Mouse (Mus musculus) lung, postnatal 0 days (tissue): ENCODE measurements around the gene Thrb. TPM values are rescaled to one million over a fixed set of nuclear protein-coding genes. Genes with fewer than 3 reads are reported as not detected.

Experiments used
- ATAC-seq: fragments of 200-750 bp; cut with Nextera tagmentation; 2 replicates; pipeline ENCODE4 v1.8.0; 2017; ENCODE audit warnings: moderate library complexity
- DNase-seq: peaks from one replicate; pipeline ENCODE4 v3.0.0-alpha.2; 2016; ENCODE audit warnings: low spot score
- H3K27ac ChIP-seq: fragments of 300-500 bp; sonication (generic); 2 replicates; pipeline ENCODE4 v1.5.1; 2014; ENCODE audit warnings: antibody characterized with exemption, mild to moderate bottlenecking, low read length, mixed read lengths
- H3K27me3 ChIP-seq: fragments of 300-500 bp; sonication (generic); replicated peaks from 2 replicates; pipeline ENCODE4 v1.6.1; 2014; ENCODE audit warnings: low read length, mixed read lengths; ENCODE audit not compliant: insufficient read depth
- H3K36me3 ChIP-seq: fragments of 300-500 bp; sonication (generic); 2 replicates; pipeline ENCODE4 v1.6.1; 2014; ENCODE audit warnings: low read length, mixed read lengths; ENCODE audit not compliant: insufficient read depth
- H3K4me1 ChIP-seq: fragments of 300-500 bp; sonication (generic); 2 replicates; pipeline ENCODE4 v1.6.1; 2014; ENCODE audit warnings: antibody characterized with exemption, low read depth, low read length, mixed read lengths; ENCODE audit not compliant: insufficient read depth
- H3K4me2 ChIP-seq: fragments of 300-500 bp; sonication (generic); replicated peaks from 2 replicates; pipeline ENCODE4 v1.6.1; 2014; ENCODE audit warnings: low read depth, mild to moderate bottlenecking, low read length, moderate library complexity, mixed read lengths
- H3K4me3 ChIP-seq: fragments of 300-500 bp; sonication (generic); 2 replicates; pipeline ENCODE4 v1.5.1; 2014; ENCODE audit warnings: low read depth, low read length
- H3K9ac ChIP-seq: fragments of 300-500 bp; sonication (generic); replicated peaks from 2 replicates; pipeline ENCODE4 v1.6.1; 2014; ENCODE audit warnings: low read depth, mild to moderate bottlenecking
- H3K9me3 ChIP-seq: fragments of 300-500 bp; sonication (generic); 2 replicates; pipeline ENCODE4 v1.6.1; 2016; ENCODE audit warnings: low read length, mixed read lengths
- CTCF ChIP-seq: IDR thresholded peaks from 2 replicates; pipeline ENCODE4 v1.5.1; 2016; ENCODE audit warnings: antibody characterized with exemption, mild to moderate bottlenecking
- EP300 ChIP-seq: IDR thresholded peaks from 2 replicates; pipeline ENCODE4 v1.6.1; 2016; ENCODE audit warnings: antibody characterized with exemption, mild to moderate bottlenecking, control low read depth
- WGBS: fragments of 180-500 bp; shearing (Covaris S2); extraction: QIAGEN DNeasy Blood & Tissue Kit; methylation state at CpG from one replicate; pipeline ENCODE4 v1.1.7; 2014; 5-methylcytosine and 5-hydroxymethylcytosine counted together
- polyA plus RNA-seq: library from polyadenylated mRNA; unstranded; fragments of >200 nt; fragmentation: Nextera tagmentation; extraction: Ambion mirVana; gene quantifications from 2 replicates; pipeline ENCODE4 v1.2.1, GENCODE M21; 2015

Gene Thrb
- polyA plus RNA-seq, 1 experiment from 2014 or later, result 2.8 TPM

GRCm38 (mm10) chr14:17695526-17695925 is 35.5 kb downstream of the Thrb start:
- no peak overlapping the region for H3K4me3 ChIP-seq
- no peak for TF ChIP-seq EP300
- no peak for TF ChIP-seq CTCF
- H3K4me1 ChIP-seq, result no peaks in the 10 kb centered on the region
- H3K27me3 ChIP-seq, result no peaks in the 10 kb centered on the region
- H3K9me3 ChIP-seq, result no peaks in the 10 kb centered on the region
- no peaks in the 10 kb centered on the region for H3K36me3 ChIP-seq
- H3K4me2 ChIP-seq, result no peak overlapping the region
- no peak overlapping the region for H3K27ac ChIP-seq
- 78% methylated on average over 4 of the region's 4 CpGs for WGBS
- no peak overlapping the region for H3K9ac ChIP-seq
- DNase-seq, result no peak
- ATAC-seq, result no peak

- no peaks in the 10 kb centered on the region for H3K36me3 ChIP-seq
- no peak overlapping the region for H3K27ac ChIP-seq
- 63% methylated on average over 9 of the region's 9 CpGs for WGBS
- no peak overlapping the region for H3K4me2 ChIP-seq
- ATAC-seq (no peak), DNase-seq (no peak)
- TF ChIP-seq EP300 (no peak), CTCF (no peak)
- H3K9ac ChIP-seq, result no peak overlapping the region
- H3K4me1 ChIP-seq, result no peaks in the 10 kb centered on the region
- no peaks in the 10 kb centered on the region for H3K27me3 ChIP-seq
- H3K9me3 ChIP-seq, result no peaks in the 10 kb centered on the region
- H3K4me3 ChIP-seq, result no peak overlapping the region
Observed at GRCm38 (mm10) chr14:17697920-17698632, 38.0 kb downstream of the Thrb start.

GRCm38 (mm10) chr14:17700228-17700627 is 40.2 kb downstream of the Thrb start:
- WGBS, result 71% methylated on average over 3 of the region's 3 CpGs
- no peak for DNase-seq
- no peaks in the 10 kb centered on the region for H3K4me1 ChIP-seq
- H3K9ac ChIP-seq, result no peak overlapping the region
- H3K4me3 ChIP-seq, result no peak overlapping the region
- H3K36me3 ChIP-seq, result no peaks in the 10 kb centered on the region
- no peak for TF ChIP-seq EP300
- no peak for ATAC-seq
- H3K4me2 ChIP-seq, result no peak overlapping the region
- no peaks in the 10 kb centered on the region for H3K9me3 ChIP-seq
- H3K27me3 ChIP-seq, result no peaks in the 10 kb centered on the region
- H3K27ac ChIP-seq, result no peak overlapping the region

DNA sequence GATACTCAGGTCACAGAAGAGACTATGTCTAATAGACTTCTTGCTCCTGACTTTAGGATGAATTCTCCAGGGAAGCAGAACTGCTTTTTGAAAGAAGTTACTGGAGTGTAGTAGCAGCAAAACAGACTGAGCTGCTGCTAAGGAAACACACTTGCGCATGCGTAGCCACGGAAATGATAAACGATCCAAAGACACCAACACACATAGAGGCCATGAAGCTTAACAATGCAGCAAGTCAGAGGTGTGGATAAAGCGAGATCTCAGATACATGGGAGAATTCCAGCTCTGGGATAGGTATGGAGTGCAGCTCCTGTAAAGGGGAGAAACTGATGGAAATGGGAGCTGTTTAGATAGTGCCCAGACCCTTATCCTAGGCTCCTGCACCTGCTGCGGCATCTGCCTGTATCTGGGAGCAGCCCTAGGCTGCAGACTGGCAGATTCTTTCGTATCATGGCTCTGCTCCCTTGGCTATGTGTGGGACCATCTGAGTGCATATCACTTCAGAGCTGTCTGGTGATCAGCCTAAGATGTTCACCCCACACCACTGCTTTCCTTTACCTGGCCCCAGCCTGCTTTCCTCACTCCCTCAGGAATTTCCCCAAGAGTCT is 53.3 kb downstream of the Thrb start:
- TF ChIP-seq EP300, result no peak
- TF ChIP-seq CTCF, result no peak
- H3K9me3 ChIP-seq, result no peaks in the 10 kb centered on the region
- H3K4me2 ChIP-seq, result no peak overlapping the region
- ATAC-seq, result no peak
- no peak overlapping the region for H3K4me3 ChIP-seq
- no peak overlapping the region for H3K9ac ChIP-seq
- no peaks in the 10 kb centered on the region for H3K4me1 ChIP-seq
- H3K36me3 ChIP-seq, result no peaks in the 10 kb centered on the region
- H3K27ac ChIP-seq, result no peak overlapping the region
- WGBS, result 73% methylated on average over 7 of the region's 7 CpGs
- H3K27me3 ChIP-seq, result no peaks in the 10 kb centered on the region
- no peak for DNase-seq

GRCm38 (mm10) chr14:17719494-17719893 is 59.4 kb downstream of the Thrb start:
- Histone ChIP-seq H3K4me1 (no peaks in the 10 kb centered on the region), H3K27ac (no peak overlapping the region), H3K27me3 (no peaks in the 10 kb centered on the region), H3K4me2 (no peak overlapping the region), H3K4me3 (no peak overlapping the region), H3K36me3 (no peaks in the 10 kb centered on the region), H3K9me3 (no peaks in the 10 kb centered on the region), H3K9ac (no peak overlapping the region)
- 56% methylated on average over 2 of the region's 2 CpGs for WGBS
- DNase-seq (no peak), ATAC-seq (no peak)
- TF ChIP-seq EP300 (no peak), CTCF (no peak)

GRCm38 (mm10) chr14:17722824-17723445 is 62.9 kb downstream of the Thrb start:
- Histone ChIP-seq H3K4me1 (no peaks in the 10 kb centered on the region), H3K27me3 (no peaks in the 10 kb centered on the region), H3K9ac (no peak overlapping the region), H3K27ac (no peak overlapping the region), H3K4me2 (no peak overlapping the region), H3K9me3 (no peaks in the 10 kb centered on the region), H3K4me3 (no peak overlapping the region), H3K36me3 (no peaks in the 10 kb centered on the region)
- DNase-seq (no peak), ATAC-seq (no peak)
- 28% methylated on average over 1 of the region's 1 CpGs for WGBS
- TF ChIP-seq CTCF, result no peak
- TF ChIP-seq EP300, result no peak
